Mouse (Mus musculus) stomach, postnatal 0 days (tissue): ENCODE results near the gene Cpsf4l.

Experiments used
- CTCF ChIP-seq: IDR thresholded peaks from 2 replicates; pipeline ENCODE4 v1.5.1; 2016; ENCODE audit warnings: antibody characterized with exemption, low read depth, mild to moderate bottlenecking, moderate library complexity
- EP300 ChIP-seq: optimal IDR thresholded peaks from 2 replicates; pipeline ENCODE3; 2016; ENCODE audit warnings: antibody characterized with exemption

- TF ChIP-seq CTCF, result no peak
- TF ChIP-seq EP300, result no peak
These were observed 36.1 kb upstream of the Cpsf4l start for GRCm38 (mm10) chr11:113745961-113746360.
